Comparison of ENCODE assay signal across 12 mouse cellular contexts in the genomic region with DNA sequence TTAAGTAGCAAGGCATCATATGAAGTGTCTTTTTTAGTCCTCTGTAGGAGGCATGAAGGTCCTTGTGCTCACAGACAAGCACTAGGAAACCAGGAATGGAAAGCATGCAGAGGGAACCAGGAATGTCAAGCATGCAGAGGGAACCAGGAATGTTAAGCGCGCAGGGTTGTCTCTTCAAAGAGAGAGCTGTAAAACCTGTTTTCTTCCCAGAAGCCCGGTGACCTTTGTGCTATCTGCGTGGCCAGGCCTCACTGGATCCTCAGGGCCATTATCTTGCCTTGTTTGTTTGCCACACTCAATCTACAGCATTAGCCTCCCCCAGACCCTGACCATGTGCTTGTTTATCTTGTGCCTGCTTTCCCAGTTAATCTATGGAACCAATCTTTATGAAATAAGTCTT. TPM values are rescaled to one million over a fixed set of nuclear protein-coding genes. Genes with fewer than 3 reads are reported as not detected.
DNase-seq lines count a peak whose midpoint lies in the region; ATAC-seq and TF ChIP-seq lines count a peak whose summit lies in the region.
"Had no signal": no experiment of that assay in that cellular context is flagged by ENCODE, and none has a peak within 500 bp of the region (broad histone marks: within the 10 kb centered on the region; RNA-seq: fewer than 3 reads in every experiment).

No protein-coding gene starts in this region.

- H3K4me3 ChIP-seq in heart, embryonic 15.5 days, result no peak overlapping the region
- no peak overlapping the region for H3K4me3 ChIP-seq in kidney, adult 2 months (ENCODE audit: insufficient read depth, low read depth, low read length)
- H3K4me3 ChIP-seq in lung, adult 2 months (replicated peaks; ENCODE audit: extremely low read depth, low read depth, low read length), result no peak overlapping the region
- H3K4me3 ChIP-seq: midbrain, embryonic 12.5 days had no signal

- H3K9ac ChIP-seq in heart, embryonic 15.5 days, result no peak overlapping the region
- H3K9ac ChIP-seq: midbrain, embryonic 12.5 days had no signal

- no peak for ATAC-seq in heart, embryonic 15.5 days (replicated peaks; ENCODE audit: insufficient number of reproducible peaks, insufficient read depth, low FRiP score, low read depth)
- ATAC-seq: CD4-positive, CD25-positive, alpha-beta regulatory T cell, adult 4 months had no signal

- intact Hi-C loops in heart, postnatal 25 days (cut with DNase I), result no loop called here
- intact Hi-C loops in gastrocnemius, postnatal 36 days (cut with DNase I), result no loop called here

- TF ChIP-seq POLR2A in kidney, adult 2 months (IDR thresholded peaks at IDR 0.05; ENCODE audit: low read depth, low read length), result no peak
- TF ChIP-seq POLR2A in lung, adult 2 months (IDR thresholded peaks at IDR 0.05; ENCODE audit: borderline replicate concordance, extremely low read depth, low read depth, low read length), result no peak

- H3K4me1 ChIP-seq in heart, embryonic 15.5 days (replicated peaks), result 0 out of 2 replicates have a peak, but pooled peaks cover 2% of the 10 kb centered on the region
- peaks cover 5% of the 10 kb centered on the region; the same call in 1 of the 2 replicates for H3K4me1 ChIP-seq in kidney, adult 2 months (ENCODE audit: control insufficient read depth, insufficient read depth, low read length)
- no peaks in the 10 kb centered on the region; the same call in 1 of the 2 replicates for H3K4me1 ChIP-seq in lung, adult 2 months (ENCODE audit: control insufficient read depth, insufficient read depth, low read length)
- H3K4me1 ChIP-seq: midbrain, embryonic 12.5 days had no signal

- no peaks in the 10 kb centered on the region for H3K9me3 ChIP-seq in heart, embryonic 15.5 days (replicated peaks)
- H3K9me3 ChIP-seq: midbrain, embryonic 12.5 days had no signal

- H3K4me2 ChIP-seq in heart, embryonic 15.5 days, result no peak overlapping the region
- H3K4me2 ChIP-seq: midbrain, embryonic 12.5 days had no signal

- peak overlapping the region; percentile 66 for H3K27ac ChIP-seq in heart, embryonic 15.5 days
- peak overlapping the region; percentile 50 for H3K27ac ChIP-seq in kidney, adult 2 months (ENCODE audit: insufficient read depth, low read depth, low read length)
- H3K27ac ChIP-seq: midbrain, embryonic 12.5 days had no signal

- TF ChIP-seq CTCF in kidney, adult 2 months (conservative IDR thresholded peaks at IDR 0.05; ENCODE audit: insufficient read depth, insufficient read length, low read depth, low read length), result no peak
- no peak for TF ChIP-seq CTCF in lung, adult 2 months (IDR thresholded peaks at IDR 0.05; ENCODE audit: insufficient read depth, low read length)

- 33% methylated on average over 4 of the region's 4 CpGs for WGBS in heart, embryonic 15.5 days
- 11% methylated on average over 2 of the region's 4 CpGs for WGBS in kidney, adult 2 months
- WGBS in lung, adult 2 months, result 49% methylated on average over 4 of the region's 4 CpGs

- H3K36me3 ChIP-seq in heart, embryonic 15.5 days, result no peaks in the 10 kb centered on the region
- H3K36me3 ChIP-seq in kidney, adult 2 months (ENCODE audit: control insufficient read depth, insufficient read depth, low read length), result no peaks in the 10 kb centered on the region
- H3K36me3 ChIP-seq: midbrain, embryonic 12.5 days had no signal

- no peaks in the 10 kb centered on the region for H3K27me3 ChIP-seq in heart, embryonic 15.5 days
- no peaks in the 10 kb centered on the region for H3K27me3 ChIP-seq in kidney, adult 2 months (replicated peaks; ENCODE audit: control insufficient read depth, insufficient read depth, low read length)
- H3K27me3 ChIP-seq: midbrain, embryonic 12.5 days had no signal

- DNase-seq in heart, postnatal 25 days (ENCODE audit: low spot score), result no peak
- peak; percentile 71 for DNase-seq in Muller cell, postnatal 12 days (ENCODE audit: inconsistent ontology term)
- peak; percentile 67 for DNase-seq in kidney, adult 2 months
- peak; percentile 9 for DNase-seq in lung, adult 2 months
- no peak for DNase-seq in right cerebral cortex, adult 18-20 months
- no peak for DNase-seq in right cerebral cortex, postnatal 10 days (ENCODE audit: low spot score in 2 of 2)
- DNase-seq in gastrocnemius, postnatal 36 days, result no peak
- DNase-seq: adrenal gland, postnatal 14 days; gastrocnemius, postnatal 10 days had no signal

RNA-seq across cellular contexts. Expression of gene Mcts1, which starts 10.6 kb away (rescaled TPM):
- polyA plus RNA-seq in heart, embryonic 15.5 days (2015; fragmentation: Nextera tagmentation; extraction: Ambion mirVana), result 54.2 and 58.7 TPM in 2 replicates
- 10 to 100 TPM; 40.4 to 44.3 TPM for total RNA-seq in heart, postnatal 25 days (2021)
- 10.7 and 13.5 TPM in 2 replicates for polyA plus RNA-seq in kidney, adult 2 months (2012; rRNA removed)
- polyA plus RNA-seq in lung, adult 2 months (2012; rRNA removed), result 5.2 and 8.5 TPM in 2 replicates
- total RNA-seq in gastrocnemius, postnatal 36 days (2021), result 10 to 100 TPM; 43.0 to 43.9 TPM

RNA-seq across cellular contexts. Expression of gene Cul4b, which starts 13.8 kb away (rescaled TPM):
- polyA plus RNA-seq in heart, embryonic 15.5 days (2015; fragmentation: Nextera tagmentation; extraction: Ambion mirVana), result 13.6 and 14.3 TPM in 2 replicates
- 10 to 100 TPM; 13.1 to 13.3 TPM for total RNA-seq in heart, postnatal 25 days (2021)
- 6.4 and 6.5 TPM in 2 replicates for polyA plus RNA-seq in kidney, adult 2 months (2012; rRNA removed)
- 3.4 and 4.1 TPM in 2 replicates for polyA plus RNA-seq in lung, adult 2 months (2012; rRNA removed)
- 1 to 10 TPM; 9.1 to 9.3 TPM for total RNA-seq in gastrocnemius, postnatal 36 days (2021)

RNA-seq across cellular contexts. Expression of gene C1galt1c1, which starts 45.1 kb away (rescaled TPM):
- polyA plus RNA-seq in heart, embryonic 15.5 days (2015; fragmentation: Nextera tagmentation; extraction: Ambion mirVana), result 21.6 and 26.2 TPM in 2 replicates
- 10 to 100 TPM; 11.9 to 12.5 TPM for total RNA-seq in heart, postnatal 25 days (2021)
- polyA plus RNA-seq in kidney, adult 2 months (2012; rRNA removed), result 15.8 and 18.6 TPM in 2 replicates
- 9.0 and 14.2 TPM in 2 replicates for polyA plus RNA-seq in lung, adult 2 months (2012; rRNA removed)
- 1 to 10 TPM; 8.7 to 9.6 TPM for total RNA-seq in gastrocnemius, postnatal 36 days (2021)

Comparison
In these comparisons a context has a peak if more than half of its experiments do, and no peak if none do; other contexts are left out.
1. DNase-seq: peak in Muller cell, postnatal 12 days (single experiment), kidney, adult 2 months (single experiment) and lung, adult 2 months (single experiment); none in heart, postnatal 25 days (single experiment), right cerebral cortex, adult 18-20 months (single experiment), right cerebral cortex, postnatal 10 days (0 of 2) and gastrocnemius, postnatal 36 days (0 of 2).